9 mouse cellular contexts compared by ENCODE assay signal in the genomic region with DNA sequence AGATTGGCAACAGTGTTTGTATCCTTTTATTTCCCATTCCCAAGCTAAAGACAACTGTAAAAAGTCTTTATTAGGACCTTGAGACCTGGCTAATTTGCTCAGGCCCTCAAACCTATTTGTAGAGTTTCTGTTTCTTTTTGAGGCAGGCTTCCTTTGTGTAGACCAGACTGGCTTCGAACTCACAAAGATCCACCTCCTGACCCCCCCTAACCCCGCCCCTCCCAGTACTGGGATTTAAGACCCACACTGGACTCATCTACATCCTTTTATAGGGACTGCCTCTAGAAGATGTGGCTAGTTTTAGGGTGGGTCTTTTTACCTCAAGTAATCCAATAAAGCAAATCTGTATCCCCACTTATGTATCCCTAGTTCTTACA. TPM values are rescaled to one million over a fixed set of nuclear protein-coding genes. Genes with fewer than 3 reads are reported as not detected.
A peak's percentile ranks its signal among the peaks of the same experiment; 100 is the strongest.
DNase-seq lines count a peak whose midpoint lies in the region; ATAC-seq and TF ChIP-seq lines count a peak whose summit lies in the region.
"Had no signal": no experiment of that assay in that cellular context is flagged by ENCODE, and none has a peak within 500 bp of the region (broad histone marks: within the 10 kb centered on the region; RNA-seq: fewer than 3 reads in every experiment).

No protein-coding gene starts in this region.

- H3K9ac ChIP-seq in heart, embryonic 15.5 days = no peak overlapping the region
- peak overlapping the region; percentile 72 for H3K9ac ChIP-seq in MEL (ENCODE audit: control insufficient read depth, low read depth, low read length, poor library complexity, severe bottlenecking)
- no peak overlapping the region for H3K9ac ChIP-seq in hindbrain, embryonic 13.5 days
- H3K9ac ChIP-seq in midbrain, embryonic 12.5 days (replicated peaks) = no peak overlapping the region

- TF ChIP-seq EP300 in MEL (IDR thresholded peaks at IDR 0.05; ENCODE audit: low read depth in 1 of 2, low read length in 2 of 2) = no peak; a peak in 1 of 4 replicates

- 38% methylated on average over 2 of the region's 2 CpGs for WGBS in heart, embryonic 15.5 days
- 15% methylated on average over 2 of the region's 2 CpGs for WGBS in hindbrain, embryonic 13.5 days
- WGBS in midbrain, embryonic 12.5 days = 14% methylated on average over 2 of the region's 2 CpGs

- H3K27ac ChIP-seq in heart, embryonic 15.5 days = peak overlapping the region; percentile 77
- H3K27ac ChIP-seq in MEL (ENCODE audit: control insufficient read depth, low read depth, low read length) = peak overlapping the region; percentile 83
- H3K27ac ChIP-seq in hindbrain, embryonic 13.5 days = peak overlapping the region; percentile 59; the same call in 1 of the 2 replicates
- H3K27ac ChIP-seq in midbrain, embryonic 12.5 days (replicated peaks) = peak overlapping the region; percentile 31; the same call in 1 of the 2 replicates

- no peaks in the 10 kb centered on the region for H3K9me3 ChIP-seq in heart, embryonic 15.5 days (replicated peaks)
- H3K9me3 ChIP-seq in MEL (replicated peaks; ENCODE audit: insufficient read depth, low read length) = no peaks in the 10 kb centered on the region
- H3K9me3 ChIP-seq in hindbrain, embryonic 13.5 days = no peaks in the 10 kb centered on the region
- H3K9me3 ChIP-seq in midbrain, embryonic 12.5 days = no peaks in the 10 kb centered on the region

- peaks cover 27% of the 10 kb centered on the region for H3K79me2 ChIP-seq in MEL (ENCODE audit: control insufficient read depth, insufficient read depth, low read length, poor library complexity)

- peak overlapping the region; percentile 84 for H3K4me3 ChIP-seq in heart, embryonic 15.5 days
- peak overlapping the region; percentile 51 to 93 for H3K4me3 ChIP-seq in MEL (ENCODE audit: control insufficient read depth in 1 of 2, insufficient read depth in 1 of 2, low read depth in 2 of 2, low read length in 2 of 2)
- peak overlapping the region; percentile 93 for H3K4me3 ChIP-seq in hindbrain, embryonic 13.5 days
- H3K4me3 ChIP-seq in midbrain, embryonic 12.5 days = peak overlapping the region; percentile 97

- no peak for TF ChIP-seq CTCF in MEL (IDR thresholded peaks at IDR 0.05 in 2 of 3, conservative IDR thresholded peaks at IDR 0.05 in 1 of 3; ENCODE audit: control insufficient read depth in 1 of 3, insufficient read depth in 1 of 3, low read depth in 2 of 3, low read length in 3 of 3, poor library complexity in 1 of 3, severe bottlenecking in 1 of 3)

- H3K27me3 ChIP-seq in heart, embryonic 15.5 days = no peaks in the 10 kb centered on the region
- H3K27me3 ChIP-seq in MEL (ENCODE audit: control insufficient read depth in 1 of 2, insufficient read depth in 2 of 2, low read length in 2 of 2) = no peaks in the 10 kb centered on the region
- peaks cover 34% of the 10 kb centered on the region for H3K27me3 ChIP-seq in hindbrain, embryonic 13.5 days
- H3K27me3 ChIP-seq in midbrain, embryonic 12.5 days = peaks cover 30% of the 10 kb centered on the region

- TF ChIP-seq RAD21 in MEL (IDR thresholded peaks at IDR 0.05; ENCODE audit: low read depth, low read length) = no peak

- no peak for TF ChIP-seq POLR2A in MEL (IDR thresholded peaks at IDR 0.05; ENCODE audit: control insufficient read depth in 1 of 2, insufficient read depth in 1 of 2, low read depth in 1 of 2, low read length in 2 of 2, poor library complexity in 1 of 2)

- H3K4me2 ChIP-seq in heart, embryonic 15.5 days = peak overlapping the region; percentile 60
- peak overlapping the region; percentile 53 for H3K4me2 ChIP-seq in hindbrain, embryonic 13.5 days
- peak overlapping the region; percentile 47 for H3K4me2 ChIP-seq in midbrain, embryonic 12.5 days (replicated peaks)

- H3K4me1 ChIP-seq in heart, embryonic 15.5 days (replicated peaks) = peaks cover 33% of the 10 kb centered on the region
- H3K4me1 ChIP-seq in MEL (ENCODE audit: control insufficient read depth in 1 of 2, insufficient read depth in 2 of 2, low read length in 2 of 2) = peaks cover 2 to 24% of the 10 kb centered on the region in 2 experiments; a peak in 3 of 4 replicates
- peaks cover 33% of the 10 kb centered on the region for H3K4me1 ChIP-seq in hindbrain, embryonic 13.5 days (replicated peaks)
- H3K4me1 ChIP-seq in midbrain, embryonic 12.5 days = peaks cover 25% of the 10 kb centered on the region

- no peak for ATAC-seq in heart, embryonic 15.5 days (replicated peaks; ENCODE audit: insufficient number of reproducible peaks, insufficient read depth, low FRiP score, low read depth)
- peak; percentile 26 for ATAC-seq in hindbrain, embryonic 13.5 days (ENCODE audit: low FRiP score)
- ATAC-seq in midbrain, embryonic 12.5 days (ENCODE audit: low FRiP score, low read depth) = peak; percentile 23; the same call in 1 of the 2 replicates

- DNase-seq in heart, adult 9 months (ENCODE audit: low spot score in 2 of 2) = no peak
- no peak for DNase-seq in MEL (ENCODE audit: low read depth, low spot score)
- DNase-seq in right cerebral cortex, postnatal 25 days = no peak
- no peak for DNase-seq in T-cell, adult 2 months (ENCODE audit: low spot score)
- DNase-seq in adrenal gland, adult 18-20 months (ENCODE audit: low spot score in 2 of 2) = no peak

- peaks cover 29% of the 10 kb centered on the region for H3K36me3 ChIP-seq in heart, embryonic 15.5 days
- H3K36me3 ChIP-seq in MEL (ENCODE audit: control insufficient read depth in 1 of 2, insufficient read depth in 2 of 2, low read length in 2 of 2) = peaks cover 27 to 34% of the 10 kb centered on the region in 2 experiments
- peaks cover 27% of the 10 kb centered on the region for H3K36me3 ChIP-seq in hindbrain, embryonic 13.5 days
- peaks cover 28% of the 10 kb centered on the region for H3K36me3 ChIP-seq in midbrain, embryonic 12.5 days

TF ChIP-seq in MEL, 35 proteins besides CTCF, POLR2A, EP300 and RAD21:
- TF ChIP-seq UBTF (IDR thresholded peaks at IDR 0.05; ENCODE audit: borderline replicate concordance, insufficient read depth, low read depth, low read length) (0 out of 2 replicates have a peak, but pooled peaks have one; percentile 9), MEF2A (IDR thresholded peaks at IDR 0.05; ENCODE audit: extremely low read depth, insufficient replicate concordance, low read depth, low read length, poor library complexity, severe bottlenecking) (no peak)

RNA-seq across cellular contexts. Expression of a gene that starts 0.4 kb away (rescaled TPM):
- 90.9 and 98.3 TPM in 2 replicates for polyA plus RNA-seq in heart, embryonic 15.5 days (2015; fragmentation: Nextera tagmentation; extraction: Ambion mirVana)
- total RNA-seq in MEL (2012; rRNA removed) = 201 and 202 TPM in 2 replicates
- 100 to 1,000 TPM in 1 of 2 experiments, not detected in 1; 320 TPM for polyA plus RNA-seq in MEL (2012; ENCODE audit: insufficient read depth in 1 of 2, insufficient read length in 2 of 2, low read depth in 1 of 2, low replicate concordance in 2 of 2, missing spikeins in 1 of 2)
- polyA plus RNA-seq in hindbrain, embryonic 13.5 days (2015; fragmentation: Nextera tagmentation; extraction: Ambion mirVana) = 195 and 197 TPM in 2 replicates
- polyA plus RNA-seq in midbrain, embryonic 12.5 days (2016; fragmentation: Nextera tagmentation; extraction: Ambion mirVana) = 220 and 221 TPM in 2 replicates
- total RNA-seq in adrenal gland, adult 18-20 months (2021) = 100 to 1,000 TPM; 112 to 115 TPM

RNA-seq across cellular contexts. Expression of a gene that starts 4.5 kb away (rescaled TPM):
- 247 and 315 TPM in 2 replicates for polyA plus RNA-seq in heart, embryonic 15.5 days (2015; fragmentation: Nextera tagmentation; extraction: Ambion mirVana)
- total RNA-seq in MEL (2012; rRNA removed) = 8.7 and 14.4 TPM in 2 replicates
- 10 to 100 TPM in 1 of 2 experiments, not detected in 1; 22.2 TPM for polyA plus RNA-seq in MEL (2012; ENCODE audit: insufficient read depth in 1 of 2, insufficient read length in 2 of 2, low read depth in 1 of 2, low replicate concordance in 2 of 2, missing spikeins in 1 of 2)
- polyA plus RNA-seq in hindbrain, embryonic 13.5 days (2015; fragmentation: Nextera tagmentation; extraction: Ambion mirVana) = 8.4 and 9.5 TPM in 2 replicates
- 4.5 and 6.4 TPM in 2 replicates for polyA plus RNA-seq in midbrain, embryonic 12.5 days (2016; fragmentation: Nextera tagmentation; extraction: Ambion mirVana)
- 100 to 1,000 TPM; 141 to 298 TPM for total RNA-seq in adrenal gland, adult 18-20 months (2021)

RNA-seq across cellular contexts. Expression of a gene that starts 4.5 kb away (rescaled TPM):
- polyA plus RNA-seq in heart, embryonic 15.5 days (2015; fragmentation: Nextera tagmentation; extraction: Ambion mirVana) = 73.0 and 94.1 TPM in 2 replicates
- total RNA-seq in MEL (2012; rRNA removed) = 26.1 and 29.9 TPM in 2 replicates
- polyA plus RNA-seq in MEL (2012; ENCODE audit: insufficient read depth in 1 of 2, insufficient read length in 2 of 2, low read depth in 1 of 2, low replicate concordance in 2 of 2, missing spikeins in 1 of 2) = 10 to 100 TPM in 1 of 2 experiments, not detected in 1; 22.0 TPM
- 10.6 and 12.2 TPM in 2 replicates for polyA plus RNA-seq in hindbrain, embryonic 13.5 days (2015; fragmentation: Nextera tagmentation; extraction: Ambion mirVana)
- 12.1 TPM in 2 replicates for polyA plus RNA-seq in midbrain, embryonic 12.5 days (2016; fragmentation: Nextera tagmentation; extraction: Ambion mirVana)
- 10 to 100 TPM; 33.3 to 49.1 TPM for total RNA-seq in adrenal gland, adult 18-20 months (2021)

RNA-seq across cellular contexts. Expression of a gene that starts 16.9 kb away (rescaled TPM):
- 1.1 and 7.5 TPM in 2 replicates for polyA plus RNA-seq in heart, embryonic 15.5 days (2015; fragmentation: Nextera tagmentation; extraction: Ambion mirVana)
- total RNA-seq in MEL (2012; rRNA removed) = not detected in 2 replicates
- not detected for polyA plus RNA-seq in MEL (2012; ENCODE audit: insufficient read depth in 1 of 2, insufficient read length in 2 of 2, low read depth in 1 of 2, low replicate concordance in 2 of 2, missing spikeins in 1 of 2)
- polyA plus RNA-seq in hindbrain, embryonic 13.5 days (2015; fragmentation: Nextera tagmentation; extraction: Ambion mirVana) = not detected in 2 replicates
- not detected in 2 replicates for polyA plus RNA-seq in midbrain, embryonic 12.5 days (2016; fragmentation: Nextera tagmentation; extraction: Ambion mirVana)
- under 1 TPM in 1 of 2 experiments, not detected in 1; 0.58 TPM for total RNA-seq in adrenal gland, adult 18-20 months (2021)
- total RNA-seq: common myeloid progenitor, adult 5-6 weeks had no signal

RNA-seq across cellular contexts. Expression of a gene that starts 18.9 kb away (rescaled TPM):
- 71.5 and 75.1 TPM in 2 replicates for polyA plus RNA-seq in heart, embryonic 15.5 days (2015; fragmentation: Nextera tagmentation; extraction: Ambion mirVana)
- 24.5 and 25.2 TPM in 2 replicates for total RNA-seq in MEL (2012; rRNA removed)
- polyA plus RNA-seq in MEL (2012; ENCODE audit: insufficient read depth in 1 of 2, insufficient read length in 2 of 2, low read depth in 1 of 2, low replicate concordance in 2 of 2, missing spikeins in 1 of 2) = 10 to 100 TPM in 1 of 2 experiments, not detected in 1; 46.8 TPM
- polyA plus RNA-seq in hindbrain, embryonic 13.5 days (2015; fragmentation: Nextera tagmentation; extraction: Ambion mirVana) = 90.1 and 95.6 TPM in 2 replicates
- 78.4 and 79.8 TPM in 2 replicates for polyA plus RNA-seq in midbrain, embryonic 12.5 days (2016; fragmentation: Nextera tagmentation; extraction: Ambion mirVana)
- total RNA-seq in adrenal gland, adult 18-20 months (2021) = 10 to 100 TPM; 57.3 to 59.8 TPM

Comparison
In these comparisons a context has a peak if more than half of its experiments do, and no peak if none do; other contexts are left out.
1. H3K27ac ChIP-seq: peak in every context shown above with its lines; median percentile 83 in MEL; 77 in heart, embryonic 15.5 days; 59 in hindbrain, embryonic 13.5 days; 31 in midbrain, embryonic 12.5 days.
2. RNA of a gene that starts 4.5 kb away (polyA plus RNA-seq): 247 to 315 TPM in heart, embryonic 15.5 days; 22.2 TPM in MEL, 8.4 to 9.5 TPM in hindbrain, embryonic 13.5 days and 4.5 to 6.4 TPM in midbrain, embryonic 12.5 days; every median in the first group is over 10 times any median in the second.
3. Peak in every context shown above with its lines, with median percentiles within 50 percentile points of each other: H3K4me2 ChIP-seq and H3K4me3 ChIP-seq.